Mouse (Mus musculus) stomach, embryonic 15.5 days (tissue): ENCODE measurements around the gene Ywhaq. TPM values are rescaled to one million over a fixed set of nuclear protein-coding genes. Genes with fewer than 3 reads are reported as not detected.

ENCODE experiments used
- ATAC-seq: fragments of 200-750 bp; cut with Nextera tagmentation; 2 replicates; pipeline ENCODE4 v1.8.0; 2017; ENCODE audit warnings: low read depth, moderate number of reproducible peaks, moderate TSS enrichment; ENCODE audit not compliant: insufficient read depth, low FRiP score
- H3K27ac ChIP-seq: fragments of 300-500 bp; sonication (generic); 2 replicates; pipeline ENCODE4 v1.5.1; 2015; ENCODE audit warnings: mild to moderate bottlenecking, inconsistent platforms
- H3K27me3 ChIP-seq: fragments of 300-500 bp; sonication (generic); replicated peaks from 2 replicates; pipeline ENCODE4 v1.6.1; 2015; ENCODE audit warnings: inconsistent platforms
- H3K36me3 ChIP-seq: fragments of 300-500 bp; sonication (generic); 2 replicates; pipeline ENCODE4 v1.6.1; 2015; ENCODE audit warnings: inconsistent platforms
- H3K4me1 ChIP-seq: fragments of 300-500 bp; sonication (generic); 2 replicates; pipeline ENCODE4 v1.6.1; 2015; ENCODE audit warnings: inconsistent platforms
- H3K4me2 ChIP-seq: fragments of 300-500 bp; sonication (generic); 2 replicates; pipeline ENCODE4 v1.6.1; 2015; ENCODE audit warnings: mild to moderate bottlenecking, inconsistent platforms
- H3K4me3 ChIP-seq: fragments of 300-500 bp; sonication (generic); replicated peaks from 2 replicates; pipeline ENCODE4 v1.5.1; 2015; ENCODE audit warnings: inconsistent platforms
- H3K9ac ChIP-seq: fragments of 300-500 bp; sonication (generic); 2 replicates; pipeline ENCODE4 v1.6.1; 2015; ENCODE audit warnings: inconsistent platforms
- H3K9me3 ChIP-seq: fragments of 300-500 bp; sonication (generic); 2 replicates; pipeline ENCODE4 v1.6.1; 2016; ENCODE audit warnings: inconsistent platforms
- WGBS: fragments of 180-500 bp; shearing (Covaris S2); methylation state at CpG from one replicate; pipeline ENCODE4 v1.1.7; 2015; 5-methylcytosine and 5-hydroxymethylcytosine counted together
- polyA plus RNA-seq: library from polyadenylated mRNA; unstranded; fragments of >200 nt; fragmentation: Nextera tagmentation; extraction: Ambion mirVana; gene quantifications from 2 replicates; pipeline ENCODE4 v1.2.1, GENCODE M21; 2015

The Ywhaq gene
- polyA plus RNA-seq = 592 and 653 TPM in 2 replicates

DNA sequence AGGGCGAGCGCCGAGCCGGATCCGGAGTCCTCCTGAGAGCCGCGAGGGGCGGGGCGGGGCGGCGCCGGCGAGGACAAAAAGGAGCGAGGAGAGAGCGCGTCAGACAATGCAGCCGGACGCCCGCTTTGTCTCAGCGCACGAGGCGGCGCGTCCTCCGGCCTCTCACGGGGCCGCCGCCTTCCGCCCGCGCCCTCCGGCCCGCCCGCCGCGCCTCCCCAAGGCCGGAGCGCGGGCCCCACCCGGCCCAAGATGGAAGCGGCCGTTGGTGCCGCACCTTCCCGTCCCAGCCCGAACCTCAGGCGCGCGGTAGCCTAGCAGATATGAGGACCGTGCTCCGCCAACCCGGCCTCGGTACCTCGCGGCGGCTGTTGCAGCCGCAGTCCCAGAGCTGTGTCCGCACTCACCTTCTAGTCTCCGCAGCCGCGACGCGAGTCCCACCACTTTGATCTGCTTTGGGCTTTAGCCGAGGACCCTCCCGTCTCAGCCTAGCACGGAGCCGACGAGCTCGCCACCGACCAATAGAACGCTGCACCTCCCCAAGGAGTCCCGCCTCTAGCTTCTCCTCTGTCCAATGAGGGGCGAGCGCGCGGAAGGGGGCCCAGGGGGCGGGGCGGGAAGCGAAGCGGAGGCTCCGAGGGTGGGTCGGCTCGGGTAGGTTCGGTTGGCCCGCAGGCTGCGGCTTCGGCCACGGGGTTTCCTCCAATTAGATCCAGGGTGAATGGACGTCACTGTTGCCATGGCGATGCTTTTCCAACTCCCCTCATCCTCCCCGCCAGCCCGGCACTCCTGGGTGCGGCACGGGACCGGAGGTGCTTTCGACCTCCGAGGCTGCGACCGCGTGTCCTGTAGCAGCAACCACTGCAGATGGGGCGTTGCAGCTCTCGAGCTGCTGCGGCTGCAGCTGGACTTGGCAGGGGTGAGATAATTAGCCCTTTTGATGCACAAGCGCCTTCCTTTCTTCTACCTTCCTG is at the start of gene Ywhaq:
TSS of gene Ywhaq (minus strand) at position 538 of the 971 bp plus-strand sequence.
- Histone ChIP-seq H3K4me3 (peak within 1 kb of the TSS; percentile 84), H3K36me3 (peaks cover 12% of the 10 kb centered on the region), H3K4me1 (peaks cover 15% of the 10 kb centered on the region; the same call in 1 of the 2 replicates), H3K27ac (peak within 1 kb of the TSS; percentile 100), H3K9me3 (no peaks in the 10 kb centered on the region), H3K4me2 (peak within 1 kb of the TSS; percentile 76), H3K27me3 (no peaks in the 10 kb centered on the region), H3K9ac (peak within 1 kb of the TSS; percentile 85)
- peak; percentile 99 for ATAC-seq
- WGBS = under 1% methylated on average over 87 of the region's 103 CpGs

- H3K9ac ChIP-seq = no peak overlapping the region
- no peaks in the 10 kb centered on the region for H3K27me3 ChIP-seq
- 56% methylated on average over 5 of the region's 5 CpGs for WGBS
- H3K9me3 ChIP-seq = no peaks in the 10 kb centered on the region
- no peak for ATAC-seq
- H3K4me1 ChIP-seq = no peaks in the 10 kb centered on the region
- no peak overlapping the region for H3K4me2 ChIP-seq
- no peak overlapping the region for H3K27ac ChIP-seq
- no peaks in the 10 kb centered on the region for H3K36me3 ChIP-seq
- H3K4me3 ChIP-seq = no peak overlapping the region
Observed at GRCm38 (mm10) chr12:21463448-21463891, 46.0 kb upstream of the Ywhaq start.

DNA sequence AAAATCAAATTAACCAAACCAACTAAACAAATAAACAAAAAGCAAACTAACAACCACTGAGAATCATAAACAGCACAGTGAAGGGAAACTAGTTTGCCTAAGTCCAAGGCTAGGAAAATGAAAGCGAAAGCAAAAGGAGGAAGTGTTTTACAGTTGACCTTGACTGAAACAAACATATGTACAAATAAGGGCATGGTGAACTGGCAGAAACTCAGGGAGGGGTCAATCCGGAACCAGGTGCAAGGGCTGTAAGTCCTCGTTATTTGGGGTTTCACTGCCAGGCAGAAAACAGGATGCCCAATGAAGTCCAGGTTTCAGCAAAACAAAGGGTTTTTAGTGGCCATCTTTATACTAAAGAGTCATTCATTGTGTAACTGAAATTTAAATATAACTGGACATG is 45.2 kb upstream of the Ywhaq start:
- 72% methylated on average over 3 of the region's 3 CpGs for WGBS
- Histone ChIP-seq H3K4me1 (no peaks in the 10 kb centered on the region), H3K4me3 (no peak overlapping the region), H3K9ac (no peak overlapping the region), H3K27ac (no peak overlapping the region), H3K9me3 (no peaks in the 10 kb centered on the region), H3K36me3 (no peaks in the 10 kb centered on the region), H3K4me2 (no peak overlapping the region), H3K27me3 (no peaks in the 10 kb centered on the region)
- ATAC-seq = no peak

DNA sequence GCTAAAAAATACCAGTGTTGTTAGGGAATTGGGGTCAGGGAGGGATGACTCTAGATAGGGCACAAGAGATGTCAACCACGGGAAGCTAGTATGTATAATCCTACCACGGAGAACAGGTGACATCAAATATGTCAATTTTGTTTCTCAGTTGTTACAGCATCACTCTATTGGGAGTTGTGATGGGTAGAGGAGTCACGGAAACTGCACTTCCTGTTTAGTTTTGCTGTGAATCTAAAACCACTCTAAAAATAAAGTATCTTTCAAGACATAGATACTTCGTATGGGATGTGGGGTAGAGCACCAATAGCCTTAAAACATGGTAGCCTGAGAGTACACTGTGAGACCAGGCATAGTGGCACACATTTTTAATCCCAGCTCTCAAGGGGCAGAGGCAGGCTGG is 42.2 kb upstream of the Ywhaq start:
- Histone ChIP-seq H3K4me1 (no peaks in the 10 kb centered on the region), H3K4me3 (no peak overlapping the region), H3K27me3 (no peaks in the 10 kb centered on the region), H3K4me2 (no peak overlapping the region), H3K9me3 (no peaks in the 10 kb centered on the region), H3K36me3 (no peaks in the 10 kb centered on the region), H3K9ac (no peak overlapping the region), H3K27ac (no peak overlapping the region)
- 75% methylated on average over 4 of the region's 4 CpGs for WGBS
- no peak for ATAC-seq

DNA sequence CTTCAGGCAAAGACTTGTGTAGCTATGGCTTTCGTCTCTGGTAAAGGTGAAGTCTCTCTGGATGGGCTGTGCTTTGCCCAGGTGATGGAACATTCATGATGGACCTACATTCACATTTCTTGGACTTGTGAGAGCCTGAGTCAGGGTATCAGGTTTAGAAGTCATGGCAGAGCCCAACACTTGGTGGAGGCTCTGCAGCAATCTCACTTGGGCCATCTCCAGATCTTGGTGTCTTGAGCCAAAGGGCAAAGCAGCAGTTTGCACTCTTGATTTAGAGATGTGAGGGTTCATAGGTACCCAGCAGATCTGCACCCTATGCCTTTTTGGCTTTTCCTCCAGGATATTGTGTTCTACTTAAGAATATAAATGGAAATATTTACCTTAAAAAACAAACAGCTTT is 38.6 kb upstream of the Ywhaq start:
- Histone ChIP-seq H3K27me3 (no peaks in the 10 kb centered on the region), H3K4me2 (no peak overlapping the region), H3K4me1 (no peaks in the 10 kb centered on the region), H3K27ac (no peak overlapping the region), H3K9me3 (no peaks in the 10 kb centered on the region), H3K36me3 (no peaks in the 10 kb centered on the region), H3K4me3 (no peak overlapping the region), H3K9ac (no peak overlapping the region)
- 97% methylated on average over 1 of the region's 1 CpGs for WGBS
- ATAC-seq = no peak

DNA sequence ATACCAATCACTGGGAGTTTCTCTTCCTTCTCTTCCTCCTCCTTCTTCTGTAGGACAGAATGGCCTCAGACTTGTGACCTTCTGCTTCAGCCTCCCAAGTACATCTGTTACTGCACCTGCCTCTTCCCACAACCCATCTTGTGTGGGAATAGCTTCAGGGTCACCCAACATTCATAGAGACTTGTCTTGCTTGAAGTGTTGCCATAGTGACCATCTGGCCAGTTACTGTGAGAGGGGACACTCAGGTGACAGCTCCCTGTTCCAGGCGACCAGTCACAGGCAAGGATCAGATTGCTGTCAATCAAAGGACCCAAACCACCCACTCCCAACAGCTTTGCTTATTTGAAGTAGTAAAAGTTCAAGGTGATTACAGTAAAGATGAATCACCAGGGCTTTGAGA is 34.3 kb upstream of the Ywhaq start:
- Histone ChIP-seq H3K4me1 (0 out of 2 replicates have a peak, but pooled peaks cover 3% of the 10 kb centered on the region), H3K9me3 (no peaks in the 10 kb centered on the region), H3K9ac (no peak overlapping the region), H3K36me3 (no peaks in the 10 kb centered on the region), H3K4me3 (no peak overlapping the region), H3K4me2 (no peak overlapping the region), H3K27me3 (no peaks in the 10 kb centered on the region), H3K27ac (no peak overlapping the region)
- WGBS = 18% methylated on average over 1 of the region's 1 CpGs
- no peak for ATAC-seq

DNA sequence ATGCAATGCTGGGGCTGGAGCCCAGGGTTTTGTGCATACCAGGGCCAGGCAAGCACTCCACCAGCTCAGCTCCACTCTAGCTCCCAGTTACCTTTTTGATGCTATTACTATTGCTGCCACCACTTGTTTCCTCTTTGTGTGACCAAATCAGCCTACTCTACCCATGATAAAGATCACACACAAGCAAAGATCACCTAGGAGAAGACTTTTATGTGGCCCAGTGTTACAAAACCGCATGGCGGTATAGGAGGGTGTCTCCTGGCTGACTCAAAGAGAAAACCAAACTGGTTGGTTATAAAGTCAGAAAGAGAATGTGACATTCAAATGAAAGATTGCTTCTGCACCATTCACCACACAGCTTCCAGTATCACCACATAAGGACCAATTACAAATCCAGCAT is 33.9 kb upstream of the Ywhaq start:
- H3K4me2 ChIP-seq = no peak overlapping the region
- WGBS = 92% methylated on average over 2 of the region's 2 CpGs

GRCm38 (mm10) chr12:21443783-21444182 is 26.3 kb upstream of the Ywhaq start:
- H3K9ac ChIP-seq = no peak overlapping the region
- 90% methylated on average over 3 of the region's 3 CpGs for WGBS
- no peaks in the 10 kb centered on the region for H3K36me3 ChIP-seq
- no peak overlapping the region for H3K27ac ChIP-seq
- no peaks in the 10 kb centered on the region for H3K9me3 ChIP-seq
- no peak overlapping the region for H3K4me2 ChIP-seq
- no peak overlapping the region for H3K4me3 ChIP-seq
- ATAC-seq = no peak
- H3K27me3 ChIP-seq = no peaks in the 10 kb centered on the region
- 0 out of 2 replicates have a peak, but pooled peaks cover 3% of the 10 kb centered on the region for H3K4me1 ChIP-seq

More for the DNA sequence above, 33.9 kb upstream of the Ywhaq start:
- Histone ChIP-seq H3K4me3 (no peak overlapping the region), H3K27me3 (no peaks in the 10 kb centered on the region), H3K36me3 (no peaks in the 10 kb centered on the region), H3K4me1 (0 out of 2 replicates have a peak, but pooled peaks cover 3% of the 10 kb centered on the region), H3K9me3 (no peaks in the 10 kb centered on the region), H3K9ac (no peak overlapping the region), H3K27ac (no peak overlapping the region)
- no peak for ATAC-seq

DNA sequence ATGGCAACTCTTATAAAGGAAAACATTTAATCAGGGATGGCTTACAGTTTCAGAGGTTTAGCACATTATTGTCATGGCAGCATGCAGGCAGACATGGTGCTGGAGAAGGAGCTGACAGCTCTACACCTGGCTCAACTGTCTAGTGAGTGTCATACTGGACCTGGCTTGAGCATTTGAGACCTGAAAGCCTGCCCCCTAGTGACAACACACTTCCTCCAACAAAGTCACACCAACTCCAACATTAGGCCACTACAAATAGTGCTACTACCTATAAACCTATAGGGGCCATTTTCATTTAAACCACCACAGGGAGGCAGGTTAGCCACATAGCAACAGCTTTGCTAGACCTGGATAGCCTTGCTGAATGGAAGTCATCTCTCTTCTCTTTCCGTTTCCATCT is 24.4 kb upstream of the Ywhaq start:
- Histone ChIP-seq H3K4me1 (no peaks in the 10 kb centered on the region), H3K36me3 (no peaks in the 10 kb centered on the region), H3K9ac (no peak overlapping the region), H3K4me3 (no peak overlapping the region), H3K27ac (no peak overlapping the region), H3K4me2 (no peak overlapping the region), H3K27me3 (no peaks in the 10 kb centered on the region), H3K9me3 (no peaks in the 10 kb centered on the region)
- ATAC-seq = no peak
- 87% methylated on average over 1 of the region's 1 CpGs for WGBS

DNA sequence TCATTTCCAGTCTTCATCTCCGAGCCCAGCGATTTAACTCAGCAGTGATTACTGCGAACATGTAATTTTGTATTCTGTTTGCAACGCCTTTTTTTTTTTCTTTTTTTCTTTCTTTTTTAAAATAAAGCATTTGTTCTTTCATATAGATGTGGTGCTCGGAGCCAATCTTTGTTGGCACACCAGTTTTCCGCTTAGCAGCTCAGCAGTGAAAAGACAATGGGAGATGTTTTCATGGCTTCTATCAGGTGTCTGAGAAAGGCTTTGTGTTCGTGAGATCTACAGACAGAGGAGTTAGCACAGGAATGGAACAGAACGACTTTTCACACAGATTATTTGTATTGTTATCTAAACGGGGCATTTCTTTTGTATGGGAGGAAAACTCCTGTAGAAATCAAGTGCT is 22.0 kb upstream of the Ywhaq start:
- no peaks in the 10 kb centered on the region for H3K27me3 ChIP-seq
- H3K4me2 ChIP-seq = no peak overlapping the region
- no peak overlapping the region for H3K9ac ChIP-seq
- H3K4me3 ChIP-seq = no peak overlapping the region
- no peaks in the 10 kb centered on the region for H3K4me1 ChIP-seq
- no peak for ATAC-seq
- WGBS = 64% methylated on average over 9 of the region's 9 CpGs
- H3K36me3 ChIP-seq = no peaks in the 10 kb centered on the region
- H3K9me3 ChIP-seq = no peaks in the 10 kb centered on the region
- H3K27ac ChIP-seq = no peak overlapping the region

GRCm38 (mm10) chr12:21438750-21439394 is 21.4 kb upstream of the Ywhaq start:
- Histone ChIP-seq H3K27me3 (no peaks in the 10 kb centered on the region), H3K36me3 (no peaks in the 10 kb centered on the region), H3K4me2 (no peak overlapping the region), H3K4me1 (no peaks in the 10 kb centered on the region), H3K9me3 (no peaks in the 10 kb centered on the region), H3K4me3 (no peak overlapping the region), H3K27ac (no peak overlapping the region), H3K9ac (no peak overlapping the region)
- ATAC-seq = no peak
- WGBS = 58% methylated on average over 4 of the region's 4 CpGs

DNA sequence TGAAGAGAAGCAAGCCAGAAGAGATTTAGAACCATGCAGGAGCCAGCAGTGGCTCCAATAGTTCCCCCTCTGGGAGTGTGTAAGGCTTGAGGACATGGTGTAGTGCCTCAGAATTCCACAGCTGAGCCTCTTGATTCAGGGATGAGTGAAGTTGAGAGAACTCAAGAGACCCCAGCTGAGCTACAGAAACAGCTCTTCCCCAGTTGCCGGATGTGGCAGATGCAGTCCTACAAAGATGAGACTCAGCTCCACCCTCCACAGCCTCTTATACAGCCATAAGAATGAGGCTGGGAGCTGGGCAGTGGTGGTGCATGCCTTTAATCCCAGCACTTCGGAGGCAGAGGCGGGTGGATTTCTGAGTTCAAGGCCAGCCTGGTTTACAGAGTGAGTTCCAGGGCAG is 20.9 kb upstream of the Ywhaq start:
- 78% methylated on average over 3 of the region's 3 CpGs for WGBS

More for the DNA sequence above, 20.9 kb upstream of the Ywhaq start:
- Histone ChIP-seq H3K27me3 (no peaks in the 10 kb centered on the region), H3K27ac (no peak overlapping the region), H3K4me1 (no peaks in the 10 kb centered on the region), H3K4me3 (no peak overlapping the region), H3K36me3 (no peaks in the 10 kb centered on the region), H3K9me3 (no peaks in the 10 kb centered on the region), H3K4me2 (no peak overlapping the region), H3K9ac (no peak overlapping the region)
- ATAC-seq = no peak
